Comparison of ENCODE assay signal across 24 mouse cellular contexts in genomic region chr9:109125043-109125442, GRCm38 (mm10). TPM values are rescaled to one million over a fixed set of nuclear protein-coding genes. Genes with fewer than 3 reads are reported as not detected.
"Had no signal": no experiment of that assay in that cellular context is flagged by ENCODE, and none has a peak within 500 bp of the region (broad histone marks: within the 10 kb centered on the region; RNA-seq: fewer than 3 reads in every experiment).

No protein-coding gene starts in this region.

- H3K4me3 ChIP-seq: neural tube, embryonic 13.5 days; neural tube, embryonic 15.5 days; stomach, embryonic 15.5 days had no signal

- H3K9ac ChIP-seq: neural tube, embryonic 13.5 days; neural tube, embryonic 15.5 days; stomach, embryonic 15.5 days had no signal

- H3K27me3 ChIP-seq: neural tube, embryonic 13.5 days; neural tube, embryonic 15.5 days; stomach, embryonic 15.5 days had no signal

- H3K27ac ChIP-seq: neural tube, embryonic 13.5 days; neural tube, embryonic 15.5 days; stomach, embryonic 15.5 days; stomach, postnatal 0 days had no signal

- DNase-seq: retina, postnatal 1 day; right cerebral cortex, adult 18-20 months; right cerebral cortex, postnatal 14 days; right cerebral cortex, postnatal 25 days; right cerebral cortex, postnatal 4 days; spleen, adult 18-20 months; thymus, adult 18-20 months; thymus, adult 2 months; thymus, postnatal 14 days; thymus, postnatal 25 days; thymus, postnatal 36 days; thymus, postnatal 4 days had no signal

- H3K36me3 ChIP-seq: neural tube, embryonic 15.5 days; stomach, embryonic 15.5 days had no signal

- H3K4me2 ChIP-seq: neural tube, embryonic 13.5 days; neural tube, embryonic 15.5 days; stomach, embryonic 15.5 days had no signal

- H3K4me1 ChIP-seq: stomach, embryonic 15.5 days had no signal

- H3K9me3 ChIP-seq: neural tube, embryonic 13.5 days; neural tube, embryonic 15.5 days; stomach, embryonic 15.5 days had no signal

RNA-seq across cellular contexts. Expression of gene Fbxw21, which starts 36.8 kb away (rescaled TPM):
- polyA plus RNA-seq: neural tube, embryonic 13.5 days; neural tube, embryonic 14.5 days; neural tube, embryonic 15.5 days; small intestine, adult 2 months; spleen, adult 2 months; stomach, embryonic 14.5 days; stomach, embryonic 15.5 days; stomach, embryonic 16.5 days; stomach, postnatal 0 days; testis, adult 2 months; thymus, adult 2 months; thymus, postnatal 0 days; urinary bladder, adult 2 months had no signal
